Mouse (Mus musculus): Measurements from ENCODE around the gene Emc1.
"Not testable (repeated sequence)": the region's sequence is repeated elsewhere in the genome, so short reads cannot be mapped to it uniquely, and the experiment has no call there.

Gene Emc1

DNA sequence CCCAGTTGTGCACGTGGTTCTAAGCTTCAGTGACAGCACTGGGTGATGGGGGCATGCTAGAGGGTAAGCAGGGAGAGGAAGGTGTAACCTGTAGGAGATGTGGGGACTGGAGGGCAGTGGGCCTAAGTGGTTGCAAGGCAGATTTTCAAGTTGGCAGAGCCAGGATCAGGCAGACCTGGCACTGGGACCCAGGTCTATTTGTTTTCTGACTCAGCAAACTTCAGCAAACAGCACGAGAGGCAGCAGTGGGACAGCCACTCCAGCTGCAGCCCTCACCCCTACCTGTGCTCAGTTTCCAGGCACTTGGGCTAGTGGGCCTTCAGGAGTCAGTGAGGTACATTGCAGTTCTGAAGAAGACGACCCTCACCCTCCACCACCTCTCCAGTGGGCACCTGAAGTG, 4.8 kb downstream of the Emc1 start:
- no peak for DNase-seq (ENCODE audit: low spot score in 2 of 2)

DNA sequence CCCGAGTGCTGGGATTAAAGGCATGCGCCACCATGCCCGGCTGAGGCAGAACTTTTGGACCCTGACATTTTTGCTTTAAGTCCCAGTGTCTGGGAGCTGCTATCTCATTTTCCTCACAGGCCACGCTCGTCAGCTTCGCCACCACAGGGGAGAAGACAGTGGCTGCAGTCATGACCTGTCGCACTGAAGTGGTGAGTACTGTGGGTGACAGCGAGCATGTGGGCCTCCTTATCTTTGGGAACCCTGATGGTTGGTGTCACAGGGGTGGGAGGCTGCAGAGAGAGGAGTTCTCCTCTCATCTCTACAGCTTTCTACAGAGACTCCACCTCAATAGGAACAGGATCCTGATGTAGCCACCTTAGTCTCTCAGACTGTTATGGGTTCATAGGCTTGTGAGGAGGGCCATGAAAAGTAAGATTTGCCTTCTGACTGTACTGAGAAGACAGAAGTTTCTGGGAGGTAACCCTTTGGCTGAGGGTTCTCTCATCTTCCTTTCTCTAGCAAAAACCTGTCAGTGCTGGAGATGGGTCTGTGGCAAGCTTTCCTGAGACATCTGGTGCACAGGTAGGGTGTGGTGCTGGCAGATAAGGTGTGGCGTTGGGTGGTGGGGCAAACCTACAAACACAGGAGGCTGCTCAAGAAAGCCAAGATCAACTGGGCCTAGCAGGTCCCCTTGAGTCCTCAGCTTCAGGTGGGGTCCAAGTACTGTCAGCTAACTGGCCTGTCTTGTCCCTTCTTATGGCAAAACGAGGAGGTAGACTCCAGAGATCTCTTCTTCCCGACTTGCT, 8.6 kb downstream of the Emc1 start:
- DNase-seq (ENCODE audit: low spot score in 2 of 2): no peak

DNA sequence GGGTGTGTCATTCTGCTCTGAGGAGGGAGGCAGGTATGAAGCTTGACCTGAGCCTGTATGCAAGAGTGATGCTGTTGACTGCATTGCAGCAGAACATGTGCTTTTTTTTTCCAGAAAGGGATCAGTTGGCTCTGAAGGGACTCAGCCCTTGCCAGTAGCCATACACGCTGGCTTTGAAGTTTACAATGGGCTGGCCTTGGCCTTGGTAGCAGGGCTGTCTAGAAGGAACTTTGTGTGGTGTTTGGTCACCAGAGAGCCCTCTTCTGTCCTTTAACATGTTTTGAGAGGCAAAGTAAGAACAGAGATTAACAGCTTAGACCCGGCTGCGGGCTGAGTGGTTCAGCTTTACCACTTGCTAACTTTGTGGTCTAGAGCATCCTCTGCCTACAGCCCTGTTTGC, 14.9 kb downstream of the Emc1 start:
- no peak for DNase-seq (ENCODE audit: low spot score in 2 of 2)

DNA sequence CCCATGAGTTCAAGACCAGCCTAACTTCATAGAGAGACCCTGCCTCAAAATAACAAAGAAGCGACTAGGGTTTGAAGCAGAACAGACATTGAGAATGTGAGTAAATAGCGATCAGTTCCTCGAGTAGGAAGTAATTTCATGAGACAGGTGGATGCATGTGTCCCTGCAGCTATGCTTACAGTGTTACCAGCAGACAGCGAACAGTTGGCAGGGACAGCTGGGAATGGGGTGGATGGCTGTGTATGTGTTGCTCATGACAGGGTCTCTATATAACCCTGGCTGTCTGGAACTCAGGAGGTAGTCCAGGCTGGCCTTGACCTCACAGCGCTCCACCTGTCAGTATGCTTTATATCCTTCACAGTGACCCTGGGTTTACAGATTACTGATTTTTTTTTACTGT, 15.7 kb downstream of the Emc1 start:
- DNase-seq (ENCODE audit: low spot score in 2 of 2): no peak

DNA sequence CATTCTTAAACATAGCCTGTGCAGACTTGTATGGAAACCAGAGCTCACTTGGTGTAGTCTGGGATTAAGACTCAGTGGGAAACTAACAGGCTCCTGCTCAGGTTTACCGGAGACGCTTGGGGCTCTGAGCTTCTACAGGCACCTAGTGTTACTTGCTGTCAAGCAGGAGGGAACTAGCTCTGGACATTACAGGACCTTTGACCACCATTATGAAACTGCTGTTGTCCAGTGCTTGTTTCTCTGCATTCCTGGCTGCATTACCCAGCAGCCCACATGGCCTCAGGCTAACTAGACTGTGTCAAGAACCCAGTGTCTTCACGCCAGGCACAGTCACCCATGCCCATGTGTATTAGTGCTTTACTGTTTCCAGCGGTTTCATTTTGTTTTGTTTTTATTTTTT, 20.7 kb downstream of the Emc1 start:
- no peak for DNase-seq (ENCODE audit: low spot score in 2 of 2)

DNA sequence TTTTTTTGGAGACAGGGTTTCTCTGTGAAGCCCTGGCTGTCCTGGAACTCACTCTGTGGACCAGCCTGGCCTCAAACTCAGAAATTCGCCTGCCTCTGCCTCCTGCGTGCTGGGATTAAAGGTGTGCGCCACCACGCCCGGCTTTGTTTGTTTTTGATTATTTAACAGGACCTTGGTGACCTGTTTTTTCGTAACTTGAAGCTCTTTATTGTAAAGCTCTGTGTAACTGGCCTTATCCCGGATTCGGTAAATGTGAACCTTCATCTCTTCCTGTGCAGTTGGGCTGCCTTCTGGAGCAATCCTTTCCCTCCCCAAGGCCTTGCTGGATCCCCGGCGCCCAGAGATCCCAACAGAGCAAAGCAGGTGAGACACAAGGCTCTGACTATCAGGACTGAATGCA, 21.1 kb downstream of the Emc1 start:
- DNase-seq (ENCODE audit: low spot score in 2 of 2): no peak

DNA sequence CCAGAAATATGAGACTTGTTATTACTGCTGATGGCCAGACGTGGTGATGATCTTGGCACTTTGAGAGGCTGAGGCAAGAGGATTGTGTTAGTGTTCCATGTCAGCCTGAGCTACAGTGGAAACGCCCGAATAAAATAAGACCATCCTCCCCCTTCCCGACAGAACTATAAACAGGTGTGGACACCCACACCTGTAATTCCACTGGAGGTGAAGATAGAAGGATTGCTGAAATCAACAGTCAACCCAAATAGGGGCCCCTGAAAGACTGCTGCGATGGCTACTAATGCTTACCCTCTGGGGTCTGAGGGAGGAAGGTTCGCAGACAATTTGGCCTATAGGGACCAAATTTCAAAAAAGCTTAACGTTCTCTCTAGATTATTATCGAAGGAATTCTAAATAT, 27.3 kb downstream of the Emc1 start:
- no peak for DNase-seq (ENCODE audit: low spot score in 2 of 2)

DNA sequence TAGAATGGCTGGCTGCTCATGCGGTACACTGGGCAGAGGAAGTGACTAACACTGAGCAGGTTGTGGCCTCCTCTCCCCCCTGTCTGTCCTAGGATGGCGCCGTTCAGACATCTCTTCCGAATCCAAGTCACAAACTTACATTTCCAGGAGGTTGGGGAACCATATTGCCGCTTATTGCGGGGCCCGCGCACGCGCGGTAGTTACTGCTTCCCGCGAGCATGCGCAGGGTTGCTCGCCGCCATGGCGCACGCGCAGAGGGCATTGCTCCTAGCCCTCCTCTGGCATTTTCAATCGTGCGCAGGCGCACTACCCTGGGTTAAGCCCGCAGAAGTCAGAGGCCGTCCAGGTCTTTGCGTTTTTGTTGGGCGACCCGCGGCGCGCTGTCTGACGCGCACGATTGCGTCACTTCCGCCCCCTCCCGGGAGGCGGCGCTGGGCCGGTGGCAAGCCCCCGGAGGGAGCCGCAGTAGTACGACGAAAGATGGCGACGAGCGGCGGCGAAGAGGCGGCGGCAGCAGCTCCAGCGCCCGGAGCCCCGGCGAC, 27.9 kb downstream of the Emc1 start:
- DNase-seq (ENCODE audit: low spot score in 2 of 2): peak; percentile 100

DNA sequence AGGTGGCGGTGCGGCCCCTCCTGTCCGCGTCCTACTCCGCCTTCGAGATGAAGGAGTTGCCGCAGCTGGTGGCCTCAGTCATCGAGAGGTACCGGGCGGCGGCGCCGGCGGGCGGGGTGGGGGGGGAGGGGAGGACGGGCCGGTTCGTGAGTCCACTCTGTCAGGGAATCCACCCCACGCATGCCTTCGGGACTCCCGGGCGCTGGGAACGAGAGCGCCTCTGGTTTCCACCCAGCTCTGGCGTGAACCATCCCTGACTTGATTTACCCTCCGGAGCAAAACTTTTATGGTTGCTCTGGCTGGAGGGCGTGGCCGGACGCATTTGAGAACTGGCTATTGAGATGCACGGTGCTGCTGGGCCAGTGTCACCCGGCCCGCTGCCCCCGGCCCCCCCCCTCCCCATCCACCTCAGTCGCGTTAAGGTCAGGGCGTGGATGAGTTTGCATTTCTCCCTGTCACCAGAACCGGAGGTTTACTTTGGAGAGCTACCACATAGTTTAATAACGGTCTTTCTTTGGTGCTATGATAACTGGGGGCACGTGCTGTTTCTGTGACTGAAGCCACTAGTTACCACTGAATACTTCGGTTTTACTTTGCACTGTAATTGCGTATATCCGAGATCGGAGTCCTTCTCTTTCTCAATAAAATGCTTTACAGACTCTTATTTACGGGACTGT, 28.5 kb downstream of the Emc1 start:
- no peak for DNase-seq (ENCODE audit: low spot score in 2 of 2)

DNA sequence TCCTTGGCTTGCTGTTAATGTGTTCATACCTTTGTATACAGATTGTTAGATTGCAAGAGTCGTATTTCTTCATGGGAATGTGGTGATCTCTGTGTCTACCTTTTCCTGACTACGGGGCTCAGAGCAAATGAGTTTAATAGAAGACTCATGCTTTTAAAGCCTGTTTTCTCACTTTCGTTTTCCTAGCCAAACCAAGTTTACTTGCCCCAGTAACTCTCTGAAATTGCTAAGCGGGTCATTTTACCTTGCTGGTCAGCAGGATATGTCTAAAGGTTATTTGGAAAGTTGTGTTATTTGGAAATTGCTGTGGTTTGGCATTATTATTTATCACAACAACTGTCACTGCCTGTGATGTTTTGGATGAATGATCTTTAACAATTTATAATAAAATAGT, 29.1 kb downstream of the Emc1 start:
- DNase-seq (ENCODE audit: low spot score in 2 of 2): no peak

DNA sequence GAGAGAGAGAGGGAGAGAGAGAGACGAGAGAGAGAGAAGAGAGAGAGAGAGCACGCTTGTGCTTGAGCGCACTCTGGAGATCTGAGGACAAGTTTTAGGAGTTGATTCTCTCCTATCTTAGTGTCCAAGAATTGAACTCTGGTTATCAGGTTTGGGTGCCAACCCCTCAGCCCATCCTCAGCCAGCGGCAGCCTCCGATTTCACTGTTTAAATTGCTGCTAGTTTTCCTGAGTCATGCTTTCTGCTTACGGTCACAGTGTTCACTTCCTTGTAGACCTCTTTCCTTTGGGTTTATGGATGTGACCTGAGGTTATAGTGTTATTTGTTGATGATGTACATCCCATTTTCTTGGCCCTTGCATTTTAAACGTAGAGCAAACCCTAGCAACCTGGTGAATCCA, 29.8 kb downstream of the Emc1 start:
- no peak for DNase-seq (ENCODE audit: low spot score in 2 of 2)

DNA sequence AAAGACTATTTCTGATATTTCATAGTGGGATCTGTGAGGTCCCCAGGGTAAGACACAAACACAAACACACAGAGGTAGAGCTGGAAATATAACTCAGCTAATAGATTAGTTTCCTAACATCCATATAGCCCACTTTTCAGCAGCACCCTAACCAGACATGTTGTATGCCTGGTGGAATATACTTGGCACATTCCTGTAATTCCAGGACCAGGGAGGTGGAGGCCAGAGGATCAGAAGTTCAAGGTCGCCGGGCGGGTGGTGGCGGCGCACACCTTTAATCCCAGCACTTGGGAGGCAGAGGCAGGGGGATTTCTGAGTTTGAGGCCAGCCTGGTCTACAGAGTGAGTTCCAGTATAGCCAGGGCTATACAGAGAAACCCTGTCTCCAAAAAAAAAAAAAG, 33.5 kb downstream of the Emc1 start:
- DNase-seq (ENCODE audit: low spot score in 2 of 2): not testable (repeated sequence)

DNA sequence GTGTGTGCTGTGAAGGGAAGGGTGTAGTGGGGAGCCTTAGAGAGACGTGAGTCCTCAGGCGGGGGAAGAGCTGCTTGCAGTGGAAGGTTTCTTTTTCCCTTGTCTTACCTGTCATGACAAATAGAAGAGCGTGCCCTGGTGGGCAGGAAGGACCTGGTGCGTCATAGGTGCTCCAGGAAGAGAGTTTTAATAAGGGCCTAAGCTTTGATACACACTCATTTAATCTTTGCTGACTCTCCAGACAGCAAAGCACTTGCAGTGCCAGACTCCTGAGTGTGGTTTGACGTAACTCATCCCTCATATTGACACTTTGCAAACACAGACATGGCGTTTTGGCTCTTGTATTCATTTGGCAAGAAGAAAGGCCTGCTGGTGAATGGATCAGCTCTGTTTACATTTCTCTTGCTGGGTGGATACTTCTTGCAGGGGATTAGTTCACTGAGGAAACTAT, 34.5 kb downstream of the Emc1 start:
- no peak for DNase-seq (ENCODE audit: low spot score in 2 of 2)

DNA sequence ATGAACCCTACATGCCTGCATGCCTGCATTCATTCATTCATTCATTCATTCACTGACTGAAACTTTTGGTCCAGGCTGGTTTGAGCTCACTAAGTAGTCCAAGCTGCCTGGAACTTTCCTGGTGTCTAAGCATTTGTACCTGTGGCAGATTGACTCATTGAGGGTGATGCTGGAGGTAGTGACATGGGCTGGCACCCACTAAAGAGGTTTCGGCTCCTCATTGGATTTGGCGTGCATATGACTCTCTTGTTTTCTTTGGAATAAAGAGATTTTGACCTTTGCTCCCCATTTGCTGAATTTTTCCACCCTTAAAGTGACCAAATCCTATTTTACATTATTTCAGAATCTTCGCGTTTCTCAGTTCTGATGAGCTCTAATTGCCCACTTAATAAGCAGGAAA, 37.2 kb downstream of the Emc1 start:
- DNase-seq (ENCODE audit: low spot score in 2 of 2): no peak

DNA sequence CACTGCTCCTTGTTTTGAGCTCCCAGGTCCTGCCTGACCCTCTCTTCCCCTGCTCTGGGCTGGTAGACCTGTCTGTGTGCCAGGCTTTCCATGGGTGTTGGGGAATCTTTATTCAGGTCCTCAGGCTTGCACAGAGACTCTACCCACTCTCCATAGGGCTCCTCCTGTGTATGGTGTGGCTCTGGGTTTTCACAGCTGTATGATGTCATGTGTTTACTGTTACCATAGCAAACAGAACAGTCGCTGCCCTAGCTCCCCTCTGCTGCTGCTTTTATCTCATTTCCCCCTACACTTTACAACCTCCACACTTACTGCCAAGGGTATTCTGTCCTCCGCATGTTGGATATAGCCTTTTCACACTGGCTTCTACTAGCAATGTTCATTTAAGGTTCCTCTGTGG, 43.0 kb downstream of the Emc1 start:
- DNase-seq (ENCODE audit: low spot score in 2 of 2): no peak

DNA sequence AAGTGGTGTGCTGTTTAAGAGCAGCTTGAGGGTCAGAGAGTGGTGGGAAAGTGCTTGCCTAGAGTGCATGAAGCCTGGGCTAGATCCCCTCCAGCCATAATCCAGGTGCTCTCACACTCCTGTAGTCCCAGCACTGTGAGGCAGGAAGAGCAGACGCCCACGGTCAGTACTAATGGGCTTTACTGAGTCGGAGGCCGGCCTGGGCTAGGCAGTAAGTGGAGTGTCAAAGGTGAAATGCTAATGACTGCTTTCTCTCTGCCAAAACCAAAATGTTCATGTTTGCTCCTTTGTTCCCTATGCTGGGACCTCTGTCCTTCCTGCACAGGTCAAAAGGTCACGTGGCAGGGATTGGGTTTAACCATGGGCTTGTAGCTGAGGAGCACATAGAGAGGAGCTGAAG, 48.1 kb downstream of the Emc1 start:
- DNase-seq (ENCODE audit: low spot score in 2 of 2): no peak

DNA sequence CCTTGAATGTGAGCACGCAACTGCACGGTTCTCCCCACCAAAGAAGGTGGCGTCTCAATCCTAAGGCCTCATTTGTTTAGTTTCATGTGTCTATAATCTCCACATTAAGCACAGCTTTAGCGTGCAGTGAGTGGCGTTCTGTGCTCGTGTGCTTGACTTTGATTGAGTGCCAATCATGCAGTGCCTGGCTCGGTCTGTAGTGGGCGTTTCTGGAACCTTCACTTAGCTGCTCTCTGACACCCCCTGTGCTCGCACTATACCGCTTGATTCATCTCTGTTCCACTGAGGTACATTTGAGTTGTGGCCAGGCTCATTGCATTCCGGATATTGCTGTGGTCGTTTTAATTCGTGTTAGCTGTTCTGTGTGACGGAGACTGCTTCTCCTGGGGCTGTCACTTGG, 50.8 kb downstream of the Emc1 start:
- no peak for DNase-seq (ENCODE audit: low spot score in 2 of 2)

DNA sequence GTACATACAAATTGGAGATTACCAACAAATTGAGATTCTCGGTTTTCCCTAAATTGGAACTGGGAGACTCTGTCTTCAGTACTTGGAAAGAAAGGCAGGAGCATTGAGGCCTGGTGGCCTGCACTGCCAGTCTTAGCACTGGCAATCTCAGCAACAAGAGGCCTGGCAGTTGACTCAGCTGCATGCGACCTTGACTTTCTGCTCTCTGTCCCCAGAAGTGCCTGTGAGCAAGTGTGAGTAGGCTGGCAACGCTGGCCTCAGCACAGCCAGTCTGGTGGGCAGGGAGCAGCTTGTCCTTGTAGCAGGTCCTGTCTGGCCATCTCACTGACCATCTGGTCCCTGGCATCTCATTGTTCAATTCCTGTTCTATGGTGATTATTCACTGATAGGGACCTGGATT, 59.0 kb downstream of the Emc1 start:
- no peak for DNase-seq (ENCODE audit: low spot score in 2 of 2)

DNA sequence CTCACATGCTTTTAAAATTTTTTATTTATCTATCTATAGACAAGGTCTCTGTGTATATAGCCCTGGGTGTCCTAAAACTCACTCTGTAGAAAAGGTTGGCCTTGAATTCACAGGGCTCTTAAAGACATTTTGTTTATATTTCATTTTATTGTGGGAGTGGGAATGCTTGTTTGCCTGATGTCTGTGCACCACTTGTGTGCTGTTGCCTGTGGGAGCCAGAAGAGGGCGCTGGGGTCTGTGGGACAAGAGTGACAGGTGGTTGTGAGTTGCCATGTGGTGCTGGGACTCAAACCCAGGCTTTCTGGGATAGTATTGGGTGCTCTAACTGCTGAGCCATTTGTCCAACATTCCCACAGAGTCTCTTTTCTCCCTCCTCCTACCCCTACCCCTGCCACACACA, 65.5 kb downstream of the Emc1 start:
- no peak for DNase-seq (ENCODE audit: low spot score in 2 of 2)

DNA sequence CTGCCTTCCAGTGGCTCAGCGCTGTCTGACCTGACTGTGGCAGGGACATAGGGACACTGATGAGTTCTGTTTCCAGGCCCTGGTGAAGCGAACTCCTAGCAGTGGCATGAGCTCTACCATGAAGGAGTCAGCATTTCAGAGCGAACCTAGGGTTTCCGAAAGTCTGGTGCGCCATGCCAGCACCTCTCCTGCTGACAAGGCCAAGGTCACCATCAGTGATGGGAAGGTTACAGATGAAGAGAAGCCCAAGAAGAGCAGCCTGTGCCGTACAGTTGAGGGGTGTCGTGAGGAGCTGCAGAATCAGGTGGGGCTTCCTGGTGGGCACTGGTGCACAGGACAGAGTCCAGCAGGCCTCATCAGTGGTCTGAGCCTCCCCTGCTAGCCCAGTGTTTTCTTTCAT, 69.2 kb downstream of the Emc1 start:
- no peak for DNase-seq (ENCODE audit: low spot score in 2 of 2)

DNA sequence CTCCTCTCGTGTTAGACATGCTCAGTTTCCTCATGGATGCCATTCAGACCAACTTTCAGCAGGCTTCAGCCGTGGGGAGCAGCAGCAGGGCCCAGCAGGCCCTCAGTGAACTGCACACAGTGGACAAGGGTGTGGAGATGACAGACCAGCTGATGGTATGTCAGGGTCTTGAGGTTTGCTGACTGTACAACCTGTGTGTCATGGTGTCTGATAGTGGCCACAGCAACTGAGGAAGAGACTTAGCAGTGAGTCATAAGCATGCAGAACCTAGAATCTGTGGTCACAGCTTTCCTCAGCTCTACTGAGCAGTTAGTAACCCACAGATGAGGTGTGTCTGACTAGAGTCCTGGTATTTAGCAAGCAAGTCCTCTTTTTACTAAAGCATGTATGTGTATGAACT, 70.0 kb downstream of the Emc1 start:
- no peak for DNase-seq (ENCODE audit: low spot score in 2 of 2)

DNA sequence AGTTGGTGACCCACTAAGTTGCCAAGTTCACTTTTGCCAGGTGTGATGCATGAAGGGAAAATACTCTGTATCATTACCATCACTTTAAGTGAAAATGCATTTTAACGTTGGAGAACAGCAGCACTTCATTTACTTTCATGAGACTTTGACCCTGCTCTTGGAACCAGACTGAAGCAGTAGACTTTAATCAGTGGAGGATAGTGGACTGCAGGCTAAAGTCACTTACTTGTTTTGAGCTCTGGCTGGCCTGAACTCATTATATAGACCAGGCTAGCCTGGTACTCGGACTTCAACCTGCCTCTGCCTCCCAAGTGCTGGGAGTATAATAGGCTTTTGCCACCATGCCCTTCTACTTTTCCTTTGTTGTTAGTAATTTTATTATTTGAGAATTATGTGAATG, 70.9 kb downstream of the Emc1 start:
- DNase-seq (ENCODE audit: low spot score in 2 of 2): no peak
